14 mouse cellular contexts compared by ENCODE assay signal in the genomic region with DNA sequence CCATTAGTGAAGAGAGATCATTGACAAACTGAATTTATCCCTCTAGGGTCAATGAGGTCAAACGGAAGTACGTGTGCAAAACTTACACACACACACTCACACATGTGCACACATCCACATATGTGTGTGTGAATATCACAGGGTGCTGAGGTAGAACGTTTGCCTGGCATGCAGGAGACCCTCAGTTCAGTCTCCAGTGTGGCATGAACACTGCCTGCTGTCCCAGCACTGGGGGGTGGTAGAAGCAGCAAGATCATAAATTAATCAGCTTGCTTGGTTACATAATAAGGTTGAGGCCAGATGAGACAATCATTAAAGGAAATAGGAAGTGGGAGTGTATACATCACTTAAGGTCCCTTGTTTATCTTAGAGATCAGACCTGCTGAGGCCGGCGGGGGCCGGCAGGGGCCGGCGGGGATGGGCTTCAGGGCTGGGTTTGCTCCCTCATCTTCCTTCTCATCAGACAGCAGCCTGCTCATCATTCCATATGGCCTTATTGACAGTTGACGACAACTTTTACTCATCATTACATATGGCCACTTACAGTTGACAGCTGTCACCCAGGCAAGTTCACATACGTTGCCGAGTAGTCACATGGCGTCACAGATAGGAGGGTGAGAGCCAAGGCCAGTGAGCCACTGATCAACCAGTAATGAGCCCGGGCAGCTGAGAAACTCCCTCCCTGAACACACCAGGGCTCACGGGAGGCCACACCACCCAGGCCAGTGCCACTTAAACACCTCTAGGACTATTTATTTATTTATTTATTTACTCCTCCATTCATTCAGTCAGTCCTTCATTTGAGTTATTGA.
DNase-seq lines count a peak whose midpoint lies in the region; ATAC-seq and TF ChIP-seq lines count a peak whose summit lies in the region.
"Had no signal": no experiment of that assay in that cellular context is flagged by ENCODE, and none has a peak within 500 bp of the region (broad histone marks: within the 10 kb centered on the region; RNA-seq: fewer than 3 reads in every experiment).

No protein-coding gene starts in this region.

- WGBS in kidney, postnatal 0 days, result 37% methylated on average over 14 of the region's 14 CpGs
- 47% methylated on average over 14 of the region's 14 CpGs for WGBS in neural tube, embryonic 13.5 days
- 54% methylated on average over 14 of the region's 14 CpGs for WGBS in neural tube, embryonic 15.5 days
- 30% methylated on average over 14 of the region's 14 CpGs for WGBS in intestine, postnatal 0 days

- peak; percentile 25 for DNase-seq in kidney, postnatal 0 days (ENCODE audit: low spot score)
- no peak for DNase-seq in kidney, adult 11 months
- no peak for DNase-seq in spleen, adult 18-20 months
- DNase-seq in embryo, embryonic 11 days, result no peak
- DNase-seq: adrenal gland, adult 8-10 months; kidney, adult 18-20 months; liver; lung, postnatal 10 days; thymus, postnatal 36 days had no signal

- H3K27me3 ChIP-seq in kidney, postnatal 0 days (ENCODE audit: insufficient read depth, low read length), result no peaks in the 10 kb centered on the region
- H3K27me3 ChIP-seq in neural tube, embryonic 13.5 days, result no peaks in the 10 kb centered on the region
- H3K27me3 ChIP-seq in neural tube, embryonic 15.5 days (replicated peaks), result no peaks in the 10 kb centered on the region
- no peaks in the 10 kb centered on the region for H3K27me3 ChIP-seq in intestine, postnatal 0 days (replicated peaks; ENCODE audit: control insufficient read depth, insufficient read depth, low read length)
- H3K27me3 ChIP-seq: Patski; stomach, embryonic 15.5 days had no signal

- no peak for TF ChIP-seq CTCF in kidney, postnatal 0 days (IDR thresholded peaks at IDR 0.05; ENCODE audit: low read depth)
- no peak for TF ChIP-seq CTCF in intestine, postnatal 0 days (IDR thresholded peaks at IDR 0.05; ENCODE audit: low read depth)

- H3K36me3 ChIP-seq in kidney, postnatal 0 days (ENCODE audit: insufficient read depth, low read length), result no peaks in the 10 kb centered on the region
- H3K36me3 ChIP-seq in neural tube, embryonic 13.5 days, result no peaks in the 10 kb centered on the region
- H3K36me3 ChIP-seq in neural tube, embryonic 15.5 days, result no peaks in the 10 kb centered on the region
- no peaks in the 10 kb centered on the region for H3K36me3 ChIP-seq in intestine, postnatal 0 days (ENCODE audit: control insufficient read depth, insufficient read depth)
- H3K36me3 ChIP-seq: stomach, embryonic 15.5 days had no signal

- 0 out of 2 replicates have a peak, but pooled peaks cover 3% of the 10 kb centered on the region for H3K4me1 ChIP-seq in kidney, postnatal 0 days (replicated peaks; ENCODE audit: insufficient read depth, low read length)
- H3K4me1 ChIP-seq in neural tube, embryonic 13.5 days (replicated peaks), result peaks cover 10% of the 10 kb centered on the region
- peaks cover 3% of the 10 kb centered on the region; the same call in 1 of the 2 replicates for H3K4me1 ChIP-seq in neural tube, embryonic 15.5 days
- H3K4me1 ChIP-seq in intestine, postnatal 0 days (replicated peaks; ENCODE audit: control insufficient read depth, insufficient read depth, low read length), result no peaks in the 10 kb centered on the region
- H3K4me1 ChIP-seq: stomach, embryonic 15.5 days had no signal

- H3K27ac ChIP-seq in kidney, postnatal 0 days, result no peak overlapping the region
- H3K27ac ChIP-seq in neural tube, embryonic 13.5 days (replicated peaks), result no peak overlapping the region
- no peak overlapping the region for H3K27ac ChIP-seq in neural tube, embryonic 15.5 days (replicated peaks)
- H3K27ac ChIP-seq in intestine, postnatal 0 days (ENCODE audit: low read depth, low read length), result no peak overlapping the region
- H3K27ac ChIP-seq: stomach, embryonic 15.5 days had no signal

- H3K9me3 ChIP-seq in kidney, postnatal 0 days (replicated peaks; ENCODE audit: low read length), result no peaks in the 10 kb centered on the region
- no peaks in the 10 kb centered on the region for H3K9me3 ChIP-seq in neural tube, embryonic 13.5 days
- no peaks in the 10 kb centered on the region for H3K9me3 ChIP-seq in neural tube, embryonic 15.5 days (replicated peaks)
- no peaks in the 10 kb centered on the region for H3K9me3 ChIP-seq in intestine, postnatal 0 days (ENCODE audit: control insufficient read depth)
- H3K9me3 ChIP-seq: stomach, embryonic 15.5 days had no signal

- no peak overlapping the region for H3K4me3 ChIP-seq in kidney, postnatal 0 days (replicated peaks; ENCODE audit: low read depth, low read length)
- no peak overlapping the region for H3K4me3 ChIP-seq in neural tube, embryonic 13.5 days
- no peak overlapping the region for H3K4me3 ChIP-seq in neural tube, embryonic 15.5 days (replicated peaks)
- no peak overlapping the region for H3K4me3 ChIP-seq in intestine, postnatal 0 days (ENCODE audit: low read depth, low read length)
- H3K4me3 ChIP-seq: stomach, embryonic 15.5 days had no signal

- ATAC-seq in kidney, postnatal 0 days (replicated peaks; ENCODE audit: low FRiP score, low read depth), result peak; percentile 54
- 0 out of 2 replicates have a peak, but pooled peaks have one; percentile 23 for ATAC-seq in neural tube, embryonic 13.5 days (ENCODE audit: low read depth)
- ATAC-seq in neural tube, embryonic 15.5 days (ENCODE audit: low FRiP score), result no peak
- peak; percentile 36; the same call in 1 of the 2 replicates for ATAC-seq in intestine, postnatal 0 days
- ATAC-seq: Patski had no signal

- peak overlapping the region; percentile 18; the same call in 1 of the 2 replicates for H3K4me2 ChIP-seq in kidney, postnatal 0 days (ENCODE audit: low read length)
- H3K4me2 ChIP-seq in neural tube, embryonic 13.5 days, result no peak overlapping the region
- no peak overlapping the region for H3K4me2 ChIP-seq in neural tube, embryonic 15.5 days
- H3K4me2 ChIP-seq in intestine, postnatal 0 days (replicated peaks; ENCODE audit: low read depth), result no peak overlapping the region
- H3K4me2 ChIP-seq: stomach, embryonic 15.5 days had no signal

- no peak overlapping the region for H3K9ac ChIP-seq in kidney, postnatal 0 days (ENCODE audit: low read depth, low read length)
- no peak overlapping the region for H3K9ac ChIP-seq in neural tube, embryonic 13.5 days
- H3K9ac ChIP-seq in neural tube, embryonic 15.5 days (replicated peaks), result no peak overlapping the region
- H3K9ac ChIP-seq in intestine, postnatal 0 days (ENCODE audit: low read depth, low read length), result no peak overlapping the region
- H3K9ac ChIP-seq: stomach, embryonic 15.5 days had no signal
